Mouse (Mus musculus) kidney, postnatal 0 days (tissue): ENCODE results near the gene Cln6. TPM values are rescaled to one million over a fixed set of nuclear protein-coding genes. Genes with fewer than 3 reads are reported as not detected.

ENCODE experiments used
- ATAC-seq: fragments of 200-750 bp; cut with Nextera tagmentation; replicated peaks from 2 replicates; pipeline ENCODE4 v1.8.0; 2017; ENCODE audit warnings: low read depth, moderate number of reproducible peaks, moderate TSS enrichment, moderate library complexity; ENCODE audit not compliant: low FRiP score
- DNase-seq: peaks from one replicate; pipeline ENCODE4 v3.0.0-alpha.2; 2016; ENCODE audit warnings: low spot score
- H3K27ac ChIP-seq: fragments of 300-500 bp; sonication (generic); 2 replicates; pipeline ENCODE4 v1.5.1; 2014; ENCODE audit warnings: mild to moderate bottlenecking
- H3K27me3 ChIP-seq: fragments of 300-500 bp; sonication (generic); 2 replicates; pipeline ENCODE4 v1.6.1; 2014; ENCODE audit warnings: low read length, mixed read lengths; ENCODE audit not compliant: insufficient read depth
- H3K36me3 ChIP-seq: fragments of 300-500 bp; sonication (generic); 2 replicates; pipeline ENCODE4 v1.6.1; 2014; ENCODE audit warnings: low read length, mixed read lengths; ENCODE audit not compliant: insufficient read depth
- H3K4me1 ChIP-seq: fragments of 300-500 bp; sonication (generic); replicated peaks from 2 replicates; pipeline ENCODE4 v1.6.1; 2014; ENCODE audit warnings: antibody characterized with exemption, low read length, mixed read lengths; ENCODE audit not compliant: insufficient read depth
- H3K4me2 ChIP-seq: fragments of 300-500 bp; sonication (generic); 2 replicates; pipeline ENCODE4 v1.6.1; 2014; ENCODE audit warnings: mild to moderate bottlenecking, low read length, moderate library complexity, mixed read lengths
- H3K4me3 ChIP-seq: fragments of 300-500 bp; sonication (generic); replicated peaks from 2 replicates; pipeline ENCODE4 v1.5.1; 2014; ENCODE audit warnings: low read depth, low read length
- H3K9ac ChIP-seq: fragments of 300-500 bp; sonication (generic); 2 replicates; pipeline ENCODE4 v1.6.1; 2014; ENCODE audit warnings: low read depth, low read length
- H3K9me3 ChIP-seq: fragments of 300-500 bp; sonication (generic); replicated peaks from 2 replicates; pipeline ENCODE4 v1.6.1; 2016; ENCODE audit warnings: low read length, inconsistent platforms, mixed read lengths
- CTCF ChIP-seq: IDR thresholded peaks from 2 replicates; pipeline ENCODE4 v1.5.1; 2016; ENCODE audit warnings: antibody characterized with exemption, low read depth, mild to moderate bottlenecking, moderate library complexity
- WGBS: fragments of 180-500 bp; shearing (Covaris S2); extraction: QIAGEN DNeasy Blood & Tissue Kit; methylation state at CpG from one replicate; pipeline ENCODE4 v1.1.7; 2014; 5-methylcytosine and 5-hydroxymethylcytosine counted together
- polyA plus RNA-seq: library from polyadenylated mRNA; unstranded; fragments of >200 nt; fragmentation: Nextera tagmentation; extraction: Ambion mirVana; gene quantifications from 2 replicates; pipeline ENCODE4 v1.2.1, GENCODE M21; 2015

Cln6 gene
- polyA plus RNA-seq, 1 experiment from 2014 or later = 26.8 TPM

DNA sequence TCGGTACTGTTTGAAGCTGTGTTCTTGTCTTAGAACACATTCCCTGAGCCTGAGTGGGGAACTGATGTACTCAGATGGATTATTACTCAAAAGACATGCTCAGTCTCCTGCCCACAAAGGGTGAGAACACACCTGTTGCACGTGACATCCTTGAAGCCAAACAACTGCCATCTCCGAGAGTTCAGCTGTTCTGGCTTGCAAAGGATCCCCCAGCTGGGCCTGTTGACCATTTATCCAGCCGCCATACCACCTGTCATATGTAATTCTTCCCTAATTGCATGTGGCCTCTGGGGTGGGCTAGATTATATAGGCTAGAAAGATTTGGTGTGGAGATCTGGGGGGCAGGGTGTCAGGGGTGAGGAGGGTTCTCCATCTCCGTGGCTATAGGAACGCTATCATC is 17.8 kb upstream of the Cln6 start:
- Histone ChIP-seq H3K9ac (no peak overlapping the region), H3K36me3 (no peaks in the 10 kb centered on the region), H3K4me2 (no peak overlapping the region), H3K27me3 (no peaks in the 10 kb centered on the region), H3K4me3 (no peak overlapping the region), H3K27ac (no peak overlapping the region), H3K9me3 (no peaks in the 10 kb centered on the region), H3K4me1 (peaks cover 2% of the 10 kb centered on the region; the same call in 1 of the 2 replicates)
- WGBS = 86% methylated on average over 6 of the region's 6 CpGs
- no peak for TF ChIP-seq CTCF
- DNase-seq = no peak
- no peak for ATAC-seq

DNA sequence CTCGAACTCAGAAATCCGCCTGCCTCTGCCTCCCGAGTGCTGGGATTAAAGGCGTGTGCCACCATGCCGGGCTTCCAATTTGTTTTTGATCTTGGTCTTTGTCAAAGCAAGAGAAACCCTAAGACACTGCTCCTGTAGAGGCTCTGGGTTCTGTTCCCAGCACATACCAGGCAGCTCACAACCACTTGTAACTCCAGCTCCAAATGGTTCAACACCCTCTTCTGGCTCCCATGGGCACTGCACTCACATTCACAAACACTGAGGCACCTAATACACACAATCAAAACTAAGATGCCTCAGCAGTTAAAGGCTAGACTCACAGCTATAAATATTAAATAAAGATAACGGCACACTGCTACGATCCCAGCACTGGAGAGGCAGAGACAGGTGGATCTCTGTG is 16.8 kb upstream of the Cln6 start:
- 96% methylated on average over 7 of the region's 7 CpGs for WGBS
- DNase-seq = no peak
- Histone ChIP-seq H3K4me2 (no peak overlapping the region), H3K27me3 (no peaks in the 10 kb centered on the region), H3K9ac (no peak overlapping the region), H3K36me3 (no peaks in the 10 kb centered on the region), H3K4me1 (peaks cover 3% of the 10 kb centered on the region; the same call in 1 of the 2 replicates), H3K9me3 (no peaks in the 10 kb centered on the region), H3K27ac (no peak overlapping the region), H3K4me3 (no peak overlapping the region)
- no peak for ATAC-seq
- TF ChIP-seq CTCF = no peak

DNA sequence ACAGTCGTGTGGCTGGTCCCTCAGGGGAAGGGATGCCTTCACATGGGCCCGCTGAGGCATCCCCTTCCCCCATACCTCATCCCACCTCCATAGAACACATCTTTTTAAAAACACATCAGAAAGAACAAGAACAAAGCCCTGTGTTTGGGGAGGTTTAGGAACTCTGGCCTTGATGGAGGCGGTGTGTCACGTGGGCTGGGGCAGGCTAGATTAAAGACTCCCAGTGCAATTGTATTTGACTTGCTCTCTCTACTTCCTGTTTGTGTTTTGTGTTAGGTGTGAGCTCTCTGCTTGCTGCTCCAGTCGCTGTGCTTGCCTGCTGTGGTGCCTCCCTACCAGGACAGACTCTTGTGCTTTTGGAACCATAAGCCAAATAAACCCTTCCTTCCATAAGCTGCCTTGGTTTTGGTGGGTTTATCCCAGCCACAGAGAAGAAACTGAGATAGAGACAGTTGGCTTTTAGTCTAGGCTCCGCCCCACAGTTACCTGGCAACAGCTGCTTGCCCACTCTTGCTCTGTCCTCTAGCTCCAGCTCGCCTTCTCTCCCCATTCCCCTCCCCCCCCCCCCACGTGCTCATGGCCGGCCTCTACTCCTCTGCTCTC is 12.7 kb upstream of the Cln6 start:
- no peaks in the 10 kb centered on the region for H3K9me3 ChIP-seq
- 0 out of 2 replicates have a peak overlapping the region, but pooled peaks have one; percentile 26 for H3K27ac ChIP-seq
- TF ChIP-seq CTCF = no peak
- DNase-seq (no peak), ATAC-seq (no peak)
- peaks cover 3% of the 10 kb centered on the region; the same call in 1 of the 2 replicates for H3K4me1 ChIP-seq
- WGBS = 20% methylated on average over 9 of the region's 9 CpGs
- no peak overlapping the region for H3K9ac ChIP-seq
- H3K36me3 ChIP-seq = no peaks in the 10 kb centered on the region
- no peak overlapping the region for H3K4me3 ChIP-seq
- H3K27me3 ChIP-seq = no peaks in the 10 kb centered on the region
- H3K4me2 ChIP-seq = no peak overlapping the region

DNA sequence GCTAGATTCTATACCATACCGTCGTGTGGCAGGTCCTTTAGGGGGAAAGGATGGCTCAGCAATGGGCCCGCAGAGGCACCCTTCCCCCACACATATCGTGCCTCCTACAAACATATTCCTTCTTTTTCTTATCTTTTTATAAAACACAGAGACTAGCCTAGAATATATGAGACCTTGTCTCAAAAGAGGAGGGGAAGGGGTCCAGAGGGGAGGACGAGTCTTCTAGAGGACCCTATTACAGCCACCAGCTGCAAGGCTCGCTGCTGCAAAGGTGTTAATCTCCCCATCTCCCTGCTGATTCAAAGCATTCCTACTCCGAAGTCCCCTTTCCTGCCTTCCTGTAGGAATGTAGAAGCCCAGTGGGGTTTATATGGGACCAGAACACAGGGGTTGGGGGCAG is 12.1 kb upstream of the Cln6 start:
- H3K4me1 ChIP-seq = peaks cover 3% of the 10 kb centered on the region; the same call in 1 of the 2 replicates
- no peak overlapping the region for H3K4me2 ChIP-seq
- DNase-seq = no peak
- WGBS = 18% methylated on average over 7 of the region's 7 CpGs
- no peak overlapping the region for H3K4me3 ChIP-seq
- no peak for ATAC-seq
- no peaks in the 10 kb centered on the region for H3K36me3 ChIP-seq
- H3K9me3 ChIP-seq = no peaks in the 10 kb centered on the region
- no peak overlapping the region for H3K9ac ChIP-seq
- H3K27ac ChIP-seq = no peak overlapping the region
- no peak for TF ChIP-seq CTCF
- no peaks in the 10 kb centered on the region for H3K27me3 ChIP-seq

DNA sequence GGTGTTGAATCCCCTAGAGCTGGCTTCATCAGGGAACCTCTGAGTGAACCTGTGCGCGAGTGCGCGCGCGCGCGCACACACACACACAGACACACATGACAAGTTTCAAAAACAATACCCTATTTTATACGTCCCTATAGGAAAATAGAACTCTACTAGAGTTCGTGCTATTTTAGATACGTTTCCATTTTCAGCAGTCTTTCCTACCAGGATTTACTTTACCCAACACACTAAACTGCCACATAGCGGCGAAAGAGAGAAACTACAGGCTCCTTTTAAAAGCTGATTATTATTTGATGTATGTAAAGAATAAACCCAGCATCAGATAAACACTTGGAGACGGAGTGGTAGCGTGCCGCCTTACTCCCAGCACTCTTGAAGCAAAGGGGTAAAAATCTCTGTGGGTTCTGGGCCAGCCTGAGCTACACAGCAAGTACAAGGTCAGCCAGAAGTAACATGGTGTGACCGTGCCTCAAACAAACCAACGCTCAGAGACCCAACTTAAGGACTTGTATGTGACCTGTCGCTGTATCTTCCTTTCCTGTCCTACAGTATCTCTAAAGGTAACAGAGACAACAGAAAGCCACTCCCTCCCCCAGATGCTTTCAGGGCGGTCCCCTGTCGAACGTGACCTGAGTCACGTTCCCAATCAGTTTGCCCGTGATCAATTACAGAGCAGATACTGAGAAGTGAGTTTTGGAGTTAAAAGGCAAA is 10.5 kb upstream of the Cln6 start:
- peak overlapping the region; percentile 37; the same call in 1 of the 2 replicates for H3K27ac ChIP-seq
- TF ChIP-seq CTCF = peak; percentile 71
- no peaks in the 10 kb centered on the region for H3K9me3 ChIP-seq
- peak overlapping the region; percentile 8; the same call in 1 of the 2 replicates for H3K4me3 ChIP-seq
- peak; percentile 87 for DNase-seq
- no peaks in the 10 kb centered on the region for H3K36me3 ChIP-seq
- 9% methylated on average over 24 of the region's 24 CpGs for WGBS
- no peaks in the 10 kb centered on the region for H3K27me3 ChIP-seq
- no peak for ATAC-seq
- peak overlapping the region; percentile 49 for H3K4me2 ChIP-seq
- H3K9ac ChIP-seq = no peak overlapping the region
- H3K4me1 ChIP-seq = peaks cover 3% of the 10 kb centered on the region; the same call in 1 of the 2 replicates

DNA sequence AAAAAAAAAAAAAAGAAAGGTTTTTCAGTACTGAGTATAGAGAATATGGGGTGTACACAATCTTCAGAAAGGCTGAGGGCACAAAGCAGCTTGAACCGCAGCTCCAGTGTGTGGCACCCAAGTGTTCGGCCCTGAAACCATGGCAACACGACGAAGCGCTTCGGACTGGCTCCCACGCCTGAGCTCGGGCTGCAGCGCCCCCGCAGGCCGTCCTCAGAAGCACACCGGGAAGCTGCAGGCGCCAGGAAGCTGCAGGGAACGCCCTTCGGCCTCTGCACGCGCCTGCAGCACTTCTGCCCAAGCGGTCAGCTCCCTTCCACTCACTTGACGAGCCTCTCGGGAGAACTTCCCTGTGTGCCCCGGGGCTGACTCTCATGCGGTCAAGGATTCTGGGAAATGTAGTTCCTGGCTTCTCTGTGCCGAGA is 9.9 kb upstream of the Cln6 start:
- Histone ChIP-seq H3K27me3 (no peaks in the 10 kb centered on the region), H3K4me3 (peak overlapping the region; percentile 8; the same call in 1 of the 2 replicates), H3K4me2 (peak overlapping the region; percentile 49), H3K9me3 (no peaks in the 10 kb centered on the region), H3K9ac (no peak overlapping the region), H3K27ac (peak overlapping the region; percentile 37; the same call in 1 of the 2 replicates), H3K36me3 (no peaks in the 10 kb centered on the region), H3K4me1 (peaks cover 3% of the 10 kb centered on the region; the same call in 1 of the 2 replicates)
- TF ChIP-seq CTCF = peak; percentile 99
- DNase-seq = peak; percentile 99
- peak; percentile 96 for ATAC-seq
- WGBS = under 1% methylated on average over 23 of the region's 23 CpGs
